Mouse (Mus musculus) olfactory bulb, adult 2 months (tissue): ENCODE results near the gene Nrp2.

Source experiments
- CTCF ChIP-seq: fragments of 200-500 bp; IDR thresholded peaks from 2 replicates; pipeline ENCODE4 v1.5.1; 2012; ENCODE audit warnings: low read depth, mild to moderate bottlenecking, low read length, moderate library complexity; ENCODE audit not compliant: insufficient read depth
- POLR2A ChIP-seq: fragments of 200-500 bp; IDR thresholded peaks from 2 replicates; pipeline ENCODE4 v1.6.1; 2012; ENCODE audit warnings: mild to moderate bottlenecking, low read depth, low read length, moderate library complexity; ENCODE audit not compliant: insufficient read depth

DNA sequence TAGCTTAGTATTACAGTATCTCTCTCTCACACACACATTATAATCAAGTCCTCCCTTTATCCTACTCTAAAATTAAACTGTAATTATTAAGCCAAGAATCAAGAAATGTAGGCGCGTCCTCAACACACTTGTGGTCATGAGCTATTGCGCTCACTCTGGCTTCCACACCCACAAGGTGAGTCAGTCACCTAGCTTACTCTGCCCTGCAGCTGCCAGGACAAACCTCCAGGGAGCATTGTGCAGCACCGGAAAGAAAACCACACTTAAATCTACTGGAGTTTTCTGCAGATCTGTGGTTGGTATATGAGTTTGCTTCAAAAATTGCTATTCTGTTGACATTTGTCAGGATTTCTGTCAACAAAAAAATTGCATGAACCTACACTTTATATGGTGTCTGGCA is 140.1 kb downstream of the Nrp2 start:
- no peak for TF ChIP-seq CTCF
- no peak for TF ChIP-seq POLR2A
